Mouse (Mus musculus) C2C12 (cell line): Measurements from ENCODE around the gene Dusp22. TPM values are rescaled to one million over a fixed set of nuclear protein-coding genes. Genes with fewer than 3 reads are reported as not detected.

Experiments used
- H3K27me3 ChIP-seq: one replicate; pipeline ENCODE4 v1.6.1; 2011; ENCODE audit not compliant: control insufficient read depth, insufficient read depth, insufficient read length
- H3K36me3 ChIP-seq: one replicate; pipeline ENCODE4 v1.6.1; 2011; ENCODE audit not compliant: control insufficient read depth, insufficient read depth
- H3K4me3 ChIP-seq: one replicate; pipeline ENCODE4 v1.5.1; 2011; ENCODE audit warnings: mild to moderate bottlenecking, control low read depth; ENCODE audit not compliant: poor library complexity, insufficient read depth, severe bottlenecking
- H3K79me2 ChIP-seq: one replicate; pipeline ENCODE4 v1.6.1; 2011; ENCODE audit not compliant: control insufficient read depth, insufficient read depth
- H3K79me3 ChIP-seq: one replicate; pipeline ENCODE4 v1.6.1; 2011; ENCODE audit warnings: low read depth, control low read depth
- H3ac ChIP-seq: one replicate; pipeline ENCODE3; 2011; ENCODE audit warnings: low read depth; ENCODE audit not compliant: control insufficient read depth, insufficient read length
- CEBPB ChIP-seq: IDR thresholded peaks from one replicate; pipeline ENCODE4 v1.6.1; 2011; ENCODE audit warnings: low read depth, mild to moderate bottlenecking, control low read depth, moderate library complexity
- CTCF ChIP-seq: IDR thresholded peaks from one replicate; pipeline ENCODE4 v1.5.1; 2011; ENCODE audit not compliant: control insufficient read depth, insufficient read depth, insufficient read length
- FOSL1 ChIP-seq: IDR thresholded peaks from one replicate; pipeline ENCODE4 v1.8.0; 2011; ENCODE audit warnings: mild to moderate bottlenecking, low read length; ENCODE audit not compliant: poor library complexity, insufficient read depth, severe bottlenecking
- MAX ChIP-seq: IDR thresholded peaks from one replicate; pipeline ENCODE4 v1.6.1; 2011; ENCODE audit warnings: mild to moderate bottlenecking, control low read depth
- MYOD1 ChIP-seq: IDR thresholded peaks from one replicate; pipeline ENCODE4 v1.6.1; 2011; ENCODE audit warnings: low read depth; ENCODE audit not compliant: control insufficient read depth, insufficient read length
- MYOG ChIP-seq: IDR thresholded peaks from one replicate; pipeline ENCODE4 v1.6.1; 2011; ENCODE audit not compliant: control insufficient read depth, insufficient read length; ENCODE audit errors: extremely low read depth
- USF1 ChIP-seq: IDR thresholded peaks from one replicate; pipeline ENCODE4 v1.6.1; 2011; ENCODE audit warnings: low read depth, mild to moderate bottlenecking, control low read depth, moderate library complexity
- long read RNA-seq, 2 experiments: library from polyadenylated mRNA; unstranded; transcript quantifications; one replicate each; pipeline ENCODE4 v2.0.0; 2019 to 2020
- polyA plus RNA-seq: library from polyadenylated mRNA; unstranded; fragments of >200 nt; fragmentation: generic; extraction: Trizol; gene quantifications from one replicate; pipeline ENCODE4 v1.2.1, GENCODE M21; 2012; ENCODE audit warnings: missing spikeins

The Dusp22 gene
- polyA plus RNA-seq, result 4.5 TPM
- long read RNA-seq, experiment 1, transcript Dusp22-201 (8 exons, 1,161 nt), result major isoform, 10 of 11 reads
- long read RNA-seq, experiment 1, partial matches to known transcripts, result 1 of 11 reads
- long read RNA-seq, experiment 1, other reads (novel, unspliced or antisense), result 0 of 11 reads
- long read RNA-seq, experiment 2, partial matches to known transcripts, result 0 of 3 reads
- long read RNA-seq, experiment 2, other reads (novel, unspliced or antisense), result 0 of 3 reads

DNA sequence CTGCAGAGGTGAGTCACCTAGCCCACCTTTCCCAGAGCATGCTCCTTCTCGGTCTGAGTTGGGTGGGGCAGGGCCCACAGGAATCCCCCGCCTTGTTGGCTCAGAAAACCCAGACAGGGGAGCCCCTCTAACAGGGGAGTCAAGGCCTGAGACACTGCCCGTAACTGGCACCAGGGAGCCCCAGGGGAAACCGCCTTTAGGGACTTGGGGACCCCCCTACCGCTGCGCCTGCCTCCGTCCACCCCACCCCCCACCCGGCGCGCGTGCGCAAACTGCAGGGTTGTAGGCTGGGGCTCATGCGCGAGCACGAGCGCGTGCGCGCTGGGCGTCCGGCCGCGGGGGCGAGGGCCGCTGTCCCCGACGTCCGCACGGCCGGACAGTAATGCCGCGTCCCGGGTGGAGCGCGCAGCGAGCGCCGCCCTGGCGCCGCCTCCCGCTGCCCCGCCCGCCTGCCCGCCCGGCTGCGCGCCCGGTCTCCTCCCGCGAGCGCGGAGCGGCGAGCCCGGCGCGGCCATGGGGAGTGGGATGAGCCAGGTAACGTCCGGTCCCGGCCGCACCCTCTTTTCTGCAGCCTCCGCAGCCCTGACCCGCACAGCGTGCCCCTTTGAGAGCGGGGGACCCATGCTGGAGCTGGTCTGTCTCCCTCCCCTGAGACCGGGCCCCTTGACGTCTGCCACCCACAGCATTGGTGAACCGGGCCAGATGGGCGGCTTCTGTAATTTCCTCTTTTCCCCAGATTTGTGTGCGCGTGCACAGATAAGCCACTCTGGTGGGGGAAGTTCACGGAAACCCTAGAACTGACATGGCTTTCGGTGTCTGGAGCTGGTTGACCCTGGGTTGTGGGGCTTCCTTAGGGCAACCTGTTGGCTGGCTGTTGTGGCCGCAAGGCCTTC is at the start of gene Dusp22:
Gene Dusp22 (plus strand): TSS at position 387 of the 893 bp plus-strand sequence.
- TF ChIP-seq CTCF (no peak), MYOD1 (no peak), USF1 (no peak), CEBPB (no peak), MAX (no peak), FOSL1 (no peak), MYOG (no peak)

DNA sequence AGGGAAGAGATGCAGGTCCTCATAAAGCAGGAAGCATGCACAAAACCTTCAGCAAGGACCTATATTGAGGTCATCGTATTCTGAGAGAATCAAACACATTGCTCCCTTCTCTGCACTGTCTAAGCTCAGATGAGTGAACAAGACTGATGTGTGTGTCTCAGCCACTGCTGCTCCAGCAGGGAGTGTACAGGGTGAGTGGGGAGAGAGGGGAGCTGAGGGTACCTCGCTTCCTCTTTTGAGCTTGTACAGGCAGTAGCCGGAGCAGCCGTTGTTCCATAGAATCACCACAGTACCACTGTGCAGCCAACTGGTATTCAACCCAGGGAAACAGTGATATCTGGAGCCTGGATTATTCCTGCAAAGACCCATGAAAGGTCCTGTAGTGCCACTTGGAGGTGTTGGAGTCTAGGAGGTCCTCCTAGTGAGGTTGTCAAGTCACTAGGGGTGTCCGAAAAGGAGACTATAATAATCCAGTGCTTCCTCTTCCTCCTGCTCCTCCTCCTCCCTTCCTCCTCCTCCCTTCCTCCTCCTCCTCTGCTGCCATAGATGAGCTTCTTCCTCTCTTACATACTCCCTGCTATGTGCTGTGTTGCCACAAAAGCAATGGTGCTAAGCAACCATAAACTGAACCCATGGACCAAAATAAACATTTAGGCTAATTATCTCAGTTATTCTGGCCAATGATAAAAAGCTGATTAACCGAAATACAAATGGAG is 47.6 kb upstream of the Dusp22 start:
- Histone ChIP-seq H3K79me3 (no peaks in the 10 kb centered on the region), H3K27me3 (no peaks in the 10 kb centered on the region), H3K79me2 (no peaks in the 10 kb centered on the region), H3ac (no peak overlapping the region), H3K4me3 (no peak overlapping the region), H3K36me3 (no peaks in the 10 kb centered on the region)
- TF ChIP-seq CTCF, result no peak
- no peak for TF ChIP-seq CEBPB

More for the DNA sequence above, at the start of gene Dusp22:
- Histone ChIP-seq H3K4me3 (no peak within 1 kb of the TSS), H3K79me3 (no peaks in the 10 kb centered on the region), H3ac (peak within 1 kb of the TSS; percentile 16), H3K36me3 (no peaks in the 10 kb centered on the region), H3K79me2 (no peaks in the 10 kb centered on the region), H3K27me3 (no peaks in the 10 kb centered on the region)

DNA sequence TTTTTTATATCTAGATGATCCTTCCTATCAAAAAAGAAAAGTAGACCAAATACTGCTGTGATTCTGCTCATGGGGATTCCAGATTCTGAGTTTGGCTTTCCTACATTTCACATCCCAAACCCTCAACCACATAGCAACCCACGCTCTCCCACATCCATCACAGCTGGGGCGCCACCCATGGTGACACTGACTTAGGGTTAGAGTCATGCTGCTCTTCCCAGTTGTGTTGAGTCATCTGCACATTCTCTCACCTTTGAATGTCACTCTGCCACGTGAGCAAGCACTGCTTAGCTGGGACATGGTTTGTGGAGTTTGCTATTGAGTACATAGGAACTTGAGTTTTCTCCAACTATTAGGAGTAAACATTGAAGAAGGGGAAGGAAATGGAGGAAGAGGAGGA is 40.1 kb upstream of the Dusp22 start:
- Histone ChIP-seq H3K79me2 (no peaks in the 10 kb centered on the region), H3K27me3 (no peaks in the 10 kb centered on the region), H3K4me3 (no peak overlapping the region), H3ac (no peak overlapping the region), H3K79me3 (no peaks in the 10 kb centered on the region), H3K36me3 (no peaks in the 10 kb centered on the region)
- TF ChIP-seq MYOD1 (no peak), CTCF (no peak), MYOG (no peak), MAX (no peak), CEBPB (no peak), FOSL1 (no peak), USF1 (no peak)

DNA sequence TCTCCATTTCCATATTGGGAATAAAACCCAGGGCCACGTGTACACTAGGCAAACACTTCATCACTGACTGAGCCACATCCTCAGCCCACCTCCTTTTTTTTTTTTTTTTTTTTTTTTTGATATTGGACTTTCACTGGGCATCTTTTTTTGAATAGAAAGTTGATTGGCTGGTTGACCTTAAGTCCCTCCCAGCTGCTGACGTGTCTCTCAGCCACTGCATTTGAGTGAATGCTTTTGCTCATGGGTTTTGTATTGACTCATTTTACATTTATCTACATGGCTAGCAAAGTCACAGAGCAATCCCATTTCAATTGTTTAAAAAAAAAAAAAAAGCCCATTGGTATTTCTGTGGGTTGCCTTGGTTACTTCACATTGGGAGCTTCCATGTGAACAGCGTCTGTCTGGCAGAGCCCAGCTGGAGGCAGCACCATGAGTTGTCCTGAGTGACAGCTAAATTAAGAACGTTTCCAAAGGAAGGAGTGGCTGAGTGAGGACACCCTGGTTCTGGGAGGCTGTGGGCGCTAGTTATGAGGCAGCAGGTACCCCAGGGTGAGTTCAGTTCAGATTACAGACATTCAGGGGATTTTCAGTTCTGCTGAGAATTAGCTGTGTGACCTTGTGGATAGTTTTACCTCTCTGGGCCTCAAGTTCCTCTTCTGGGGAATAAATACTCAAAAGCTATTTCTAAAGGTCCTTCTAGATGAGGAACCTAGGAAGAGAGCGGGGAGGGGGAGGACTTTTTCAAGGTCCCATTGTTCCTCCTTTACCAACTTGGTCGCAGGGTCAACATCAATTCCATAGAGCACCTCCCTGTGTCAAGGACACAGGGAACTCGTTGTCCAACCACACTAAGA is 31.4 kb upstream of the Dusp22 start:
- no peak for TF ChIP-seq FOSL1
- TF ChIP-seq USF1, result no peak
- TF ChIP-seq MYOD1, result no peak
- TF ChIP-seq CEBPB, result no peak
- TF ChIP-seq CTCF, result no peak
- no peak for TF ChIP-seq MYOG
- no peak for TF ChIP-seq MAX
- Histone ChIP-seq H3K36me3 (no peaks in the 10 kb centered on the region), H3ac (no peak overlapping the region), H3K79me2 (no peaks in the 10 kb centered on the region), H3K79me3 (no peaks in the 10 kb centered on the region), H3K27me3 (no peaks in the 10 kb centered on the region), H3K4me3 (no peak overlapping the region)

DNA sequence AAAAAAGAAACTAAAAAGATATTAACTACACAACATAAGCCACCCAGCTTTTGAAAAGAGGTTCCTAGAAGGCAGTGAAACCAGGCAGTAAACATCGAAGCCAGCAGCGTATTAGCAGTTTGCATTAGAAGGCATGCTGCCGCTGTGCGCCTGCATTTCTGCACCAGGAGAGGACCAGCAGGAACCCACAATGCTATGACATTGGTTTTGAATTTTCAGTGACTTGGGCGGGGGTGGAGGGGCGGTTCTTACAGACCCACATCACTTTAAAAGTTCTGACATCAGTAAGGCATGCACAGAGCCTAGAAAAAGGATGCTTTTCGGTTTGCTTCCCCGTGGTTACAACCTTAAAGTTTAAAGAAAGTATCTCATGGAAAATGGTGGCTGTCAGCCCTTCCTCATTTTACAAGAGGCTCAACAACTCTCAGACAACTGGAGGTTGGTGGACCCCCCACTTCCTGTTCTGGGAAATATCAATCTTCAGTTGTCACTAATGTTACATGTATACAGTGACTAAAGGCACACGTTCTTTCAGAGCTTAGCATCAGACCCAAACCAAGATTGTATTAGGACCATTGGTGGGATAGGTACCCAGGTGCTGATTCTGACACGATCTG is 29.9 kb upstream of the Dusp22 start:
- no peak for TF ChIP-seq MYOG
- TF ChIP-seq USF1, result no peak
- TF ChIP-seq MYOD1, result no peak
- no peak for TF ChIP-seq CEBPB
- TF ChIP-seq CTCF, result no peak
- TF ChIP-seq FOSL1, result no peak
- Histone ChIP-seq H3K79me2 (no peaks in the 10 kb centered on the region), H3ac (no peak overlapping the region), H3K79me3 (no peaks in the 10 kb centered on the region), H3K4me3 (no peak overlapping the region), H3K36me3 (no peaks in the 10 kb centered on the region), H3K27me3 (no peaks in the 10 kb centered on the region)
